Mouse (Mus musculus) neural tube, embryonic 14.5 days (tissue): ENCODE measurements at regions not wholly inside any gene's neighbourhood (a gene's known extent, or its start where the extent isn't known, plus 50 kb on each side); places are given as distances from the start of the nearest gene placed in this dataset.

ENCODE experiments used
- ATAC-seq: fragments of 200-750 bp; cut with Nextera tagmentation; 2 replicates; pipeline ENCODE4 v1.8.0; 2017; ENCODE audit warnings: low read depth, mild to moderate bottlenecking, moderate TSS enrichment, moderate library complexity
- H3K27ac ChIP-seq: fragments of 300-500 bp; sonication (generic); 2 replicates; pipeline ENCODE4 v1.5.1; 2014; ENCODE audit warnings: low read depth, mild to moderate bottlenecking, control low read depth, low read length, moderate library complexity, mixed read lengths
- H3K27me3 ChIP-seq: fragments of 300-500 bp; sonication (generic); 2 replicates; pipeline ENCODE4 v1.6.1; 2014; ENCODE audit warnings: low read length; ENCODE audit not compliant: control insufficient read depth, insufficient read depth
- H3K36me3 ChIP-seq: fragments of 300-500 bp; sonication (generic); 2 replicates; pipeline ENCODE4 v1.6.1; 2014; ENCODE audit warnings: low read length, mixed read lengths; ENCODE audit not compliant: control insufficient read depth, insufficient read depth
- H3K4me1 ChIP-seq: fragments of 300-500 bp; sonication (generic); 2 replicates; pipeline ENCODE4 v1.6.1; 2014; ENCODE audit warnings: low read length; ENCODE audit not compliant: control insufficient read depth, insufficient read depth
- H3K4me2 ChIP-seq: fragments of 300-500 bp; sonication (generic); 2 replicates; pipeline ENCODE4 v1.6.1; 2014; ENCODE audit warnings: mild to moderate bottlenecking, low read depth, low read length, control low read depth
- H3K4me3 ChIP-seq: fragments of 300-500 bp; sonication (generic); 2 replicates; pipeline ENCODE4 v1.5.1; 2014; ENCODE audit warnings: low read depth, low read length, control low read depth, mixed read lengths
- H3K9ac ChIP-seq: fragments of 300-500 bp; sonication (generic); replicated peaks from 2 replicates; pipeline ENCODE4 v1.6.1; 2014; ENCODE audit warnings: low read depth, mild to moderate bottlenecking, control low read depth, low read length, mixed read lengths
- H3K9me3 ChIP-seq: fragments of 300-500 bp; sonication (generic); 2 replicates; pipeline ENCODE4 v1.6.1; 2016; ENCODE audit warnings: low read length; ENCODE audit not compliant: control insufficient read depth
- WGBS: fragments of 180-500 bp; shearing (Covaris S2); extraction: QIAGEN DNeasy Blood & Tissue Kit; methylation state at CpG from one replicate; pipeline ENCODE4 v1.1.7; 2014; 5-methylcytosine and 5-hydroxymethylcytosine counted together

DNA sequence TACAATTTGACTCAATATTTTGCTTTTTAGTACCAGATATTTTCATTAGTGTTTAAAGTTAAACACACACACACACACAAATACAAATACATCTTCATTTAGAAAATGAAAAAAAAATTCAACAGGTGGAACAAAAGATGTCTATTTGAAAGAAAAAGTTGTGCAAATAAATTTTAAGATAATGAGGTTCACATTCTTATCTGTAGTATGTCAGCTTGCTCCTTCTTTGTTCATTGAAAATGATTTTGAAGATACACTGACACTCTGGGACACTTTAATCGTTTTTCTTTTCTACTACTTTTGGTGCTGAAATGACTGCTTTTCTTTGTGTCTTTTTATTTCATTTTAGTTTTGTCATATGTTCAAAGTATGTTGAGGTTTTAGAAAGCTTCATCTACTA lies 732.9 kb upstream of the Nudt12 start:
- H3K9me3 ChIP-seq: no peaks in the 10 kb centered on the region
- H3K9ac ChIP-seq: no peak overlapping the region
- no peak overlapping the region for H3K4me3 ChIP-seq
- H3K4me1 ChIP-seq: no peaks in the 10 kb centered on the region
- ATAC-seq: no peak
- no peaks in the 10 kb centered on the region for H3K36me3 ChIP-seq
- H3K27ac ChIP-seq: no peak overlapping the region
- H3K27me3 ChIP-seq: no peaks in the 10 kb centered on the region
- no peak overlapping the region for H3K4me2 ChIP-seq
- 84% methylated on average over 1 of the region's 1 CpGs for WGBS
